Mouse (Mus musculus): Measurements from ENCODE around the gene Gna11.
A peak's percentile ranks its signal among the peaks of the same experiment; 100 is the strongest.

Gene Gna11

GRCm38 (mm10) chr10:81543633-81544032 lies 1.4 kb downstream of the Gna11 start:
- DNase-seq (ENCODE audit: low read depth in 1 of 2, low spot score in 2 of 2), result no peak

GRCm38 (mm10) chr10:81542727-81543460 lies 2.1 kb downstream of the Gna11 start:
- DNase-seq (ENCODE audit: low read depth in 1 of 2, low spot score in 2 of 2), result no peak

GRCm38 (mm10) chr10:81541803-81542202 lies 3.2 kb downstream of the Gna11 start:
- DNase-seq (ENCODE audit: low read depth in 1 of 2, low spot score in 2 of 2), result no peak

- DNase-seq (ENCODE audit: low read depth in 1 of 2, low spot score in 2 of 2), result no peak
These were observed 3.6 kb downstream of the Gna11 start for GRCm38 (mm10) chr10:81541363-81541762.

- no peak for DNase-seq (ENCODE audit: low read depth in 1 of 2, low spot score in 2 of 2)
These were observed 6.5 kb downstream of the Gna11 start for GRCm38 (mm10) chr10:81538321-81539048.

- no peak for DNase-seq (ENCODE audit: low read depth in 1 of 2, low spot score in 2 of 2)
These were observed 7.6 kb downstream of the Gna11 start for GRCm38 (mm10) chr10:81537429-81537828.

- no peak for DNase-seq (ENCODE audit: low read depth in 1 of 2, low spot score in 2 of 2)
These were observed 8.3 kb downstream of the Gna11 start for GRCm38 (mm10) chr10:81536734-81537133.

- DNase-seq (ENCODE audit: low read depth in 1 of 2, low spot score in 2 of 2), result no peak
These were observed 10.2 kb downstream of the Gna11 start for GRCm38 (mm10) chr10:81534826-81535225.

GRCm38 (mm10) chr10:81526779-81527178 lies 18.2 kb downstream of the Gna11 start:
- peak in 1 of 2 experiments; percentile 79 for DNase-seq (ENCODE audit: low read depth in 1 of 2, low spot score in 2 of 2)

GRCm38 (mm10) chr10:81525017-81525694 lies 19.8 kb downstream of the Gna11 start:
- DNase-seq (ENCODE audit: low read depth in 1 of 2, low spot score in 2 of 2), result no peak

- peak in 1 of 2 experiments; percentile 26 for DNase-seq (ENCODE audit: low read depth in 1 of 2, low spot score in 2 of 2)
These were observed 20.9 kb downstream of the Gna11 start, which contains the start of gene Gna15 for GRCm38 (mm10) chr10:81524051-81524605. TSS of gene Gna15 (minus strand) at chr10:81524225.

GRCm38 (mm10) chr10:81523570-81523969 lies 21.4 kb downstream of the Gna11 start:
- no peak for DNase-seq (ENCODE audit: low read depth in 1 of 2, low spot score in 2 of 2)

- no peak for DNase-seq (ENCODE audit: low read depth in 1 of 2, low spot score in 2 of 2)
These were observed 21.8 kb downstream of the Gna11 start for GRCm38 (mm10) chr10:81523142-81523541.

GRCm38 (mm10) chr10:81519978-81520365 lies 25.0 kb downstream of the Gna11 start:
- DNase-seq (ENCODE audit: low read depth in 1 of 2, low spot score in 2 of 2), result no peak

- DNase-seq (ENCODE audit: low read depth in 1 of 2, low spot score in 2 of 2), result no peak
These were observed 25.6 kb downstream of the Gna11 start for GRCm38 (mm10) chr10:81519227-81519977.

GRCm38 (mm10) chr10:81518546-81518945 lies 26.4 kb downstream of the Gna11 start:
- DNase-seq (ENCODE audit: low read depth in 1 of 2, low spot score in 2 of 2), result peak in 1 of 2 experiments; percentile 45

- no peak for DNase-seq (ENCODE audit: low read depth in 1 of 2, low spot score in 2 of 2)
These were observed 27.8 kb downstream of the Gna11 start for GRCm38 (mm10) chr10:81517227-81517626.

- DNase-seq (ENCODE audit: low read depth in 1 of 2, low spot score in 2 of 2), result no peak
These were observed 31.2 kb downstream of the Gna11 start for GRCm38 (mm10) chr10:81513798-81514197.

- DNase-seq (ENCODE audit: low read depth in 1 of 2, low spot score in 2 of 2), result no peak
These were observed 34.7 kb downstream of the Gna11 start for GRCm38 (mm10) chr10:81510246-81510810.

- no peak for DNase-seq (ENCODE audit: low read depth in 1 of 2, low spot score in 2 of 2)
These were observed 37.1 kb downstream of the Gna11 start for GRCm38 (mm10) chr10:81507691-81508489.
